Mouse (Mus musculus): ENCODE data around the gene Ccdc65. TPM values are rescaled to one million over a fixed set of nuclear protein-coding genes. Genes with fewer than 3 reads are reported as not detected.
"Not testable (repeated sequence)": the region's sequence is repeated elsewhere in the genome, so short reads cannot be mapped to it uniquely, and the experiment has no call there.

Gene Ccdc65
- polyA plus RNA-seq, 1 experiment from 2014 or later, result 3.2 TPM

DNA sequence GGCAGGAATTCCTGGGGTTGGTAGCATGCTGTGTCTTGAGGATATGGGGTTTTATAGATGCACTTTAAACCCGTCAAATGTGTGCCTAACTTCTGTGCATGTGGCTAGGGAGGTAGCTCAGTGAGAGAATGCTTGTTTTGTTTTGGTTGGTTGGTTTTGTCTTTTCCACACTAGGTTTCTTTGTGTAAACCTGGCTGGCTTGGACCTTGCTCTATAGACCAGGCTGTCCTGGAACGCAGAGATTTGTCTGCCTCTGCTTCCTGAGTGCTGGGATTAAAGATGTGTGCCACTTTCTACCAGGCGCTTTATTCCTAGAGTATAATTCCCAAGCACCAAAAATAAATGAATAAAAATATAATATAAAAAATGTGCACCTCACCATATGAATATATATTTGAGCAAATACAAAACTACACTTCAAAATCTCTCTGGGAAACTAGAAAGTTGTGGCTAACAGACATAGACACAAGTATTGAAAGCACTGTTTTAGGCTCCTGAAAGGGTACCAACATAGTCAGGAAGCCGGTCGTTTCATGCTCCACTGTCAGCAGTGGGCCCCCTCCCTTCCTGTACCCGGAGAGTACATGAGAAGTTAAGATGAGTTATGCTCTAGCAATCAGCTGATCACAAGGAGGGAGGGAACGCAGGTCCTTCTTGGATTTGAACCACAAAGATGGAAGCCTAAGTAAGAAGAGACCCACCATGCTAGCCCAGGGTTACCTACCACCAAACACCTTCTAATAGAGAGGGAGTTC, 22.0 kb downstream of the Ccdc65 start:
- no peak for ATAC-seq
- peaks cover 45% of the 10 kb centered on the region for H3K27me3 ChIP-seq
- H3K9me3 ChIP-seq, result no peaks in the 10 kb centered on the region
- H3K4me3 ChIP-seq (replicated peaks), result no peak overlapping the region
- H3K27ac ChIP-seq, result no peak overlapping the region
- no peak overlapping the region for H3K4me2 ChIP-seq (replicated peaks)
- peaks cover 19% of the 10 kb centered on the region for H3K4me1 ChIP-seq (replicated peaks)
- peaks cover 5% of the 10 kb centered on the region; the same call in 1 of the 2 replicates for H3K36me3 ChIP-seq
- WGBS, result 80% methylated on average over 7 of the region's 7 CpGs
- no peak overlapping the region for H3K9ac ChIP-seq (replicated peaks)

DNA sequence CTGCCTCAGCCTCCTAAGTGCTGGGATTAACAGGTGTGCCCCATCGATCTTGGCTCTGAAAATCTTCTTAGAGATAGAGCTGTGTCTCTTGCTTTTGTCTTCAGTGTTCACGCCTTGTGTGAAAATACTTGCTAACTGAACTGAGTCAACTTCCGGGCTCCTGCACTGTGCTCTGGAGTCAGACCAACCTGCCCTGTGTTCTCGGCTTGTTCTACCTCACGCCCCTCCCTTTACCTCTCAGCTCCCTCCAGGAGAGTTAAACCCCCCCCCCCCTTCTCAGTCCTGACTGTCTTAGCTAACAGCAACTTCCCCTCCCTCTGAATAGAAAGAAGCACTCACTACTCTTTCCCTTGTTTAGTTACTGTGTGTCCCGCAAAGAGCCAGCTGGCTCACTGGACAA, 22.8 kb downstream of the Ccdc65 start:
- no peak overlapping the region for H3K27ac ChIP-seq
- peaks cover 11% of the 10 kb centered on the region for H3K36me3 ChIP-seq
- 83% methylated on average over 6 of the region's 6 CpGs for WGBS
- H3K4me2 ChIP-seq (replicated peaks), result no peak overlapping the region
- peaks cover 19% of the 10 kb centered on the region for H3K4me1 ChIP-seq (replicated peaks)
- H3K9me3 ChIP-seq, result no peaks in the 10 kb centered on the region
- H3K4me3 ChIP-seq (replicated peaks), result no peak overlapping the region
- peaks cover 40% of the 10 kb centered on the region for H3K27me3 ChIP-seq
- no peak overlapping the region for H3K9ac ChIP-seq (replicated peaks)
- ATAC-seq, result no peak

DNA sequence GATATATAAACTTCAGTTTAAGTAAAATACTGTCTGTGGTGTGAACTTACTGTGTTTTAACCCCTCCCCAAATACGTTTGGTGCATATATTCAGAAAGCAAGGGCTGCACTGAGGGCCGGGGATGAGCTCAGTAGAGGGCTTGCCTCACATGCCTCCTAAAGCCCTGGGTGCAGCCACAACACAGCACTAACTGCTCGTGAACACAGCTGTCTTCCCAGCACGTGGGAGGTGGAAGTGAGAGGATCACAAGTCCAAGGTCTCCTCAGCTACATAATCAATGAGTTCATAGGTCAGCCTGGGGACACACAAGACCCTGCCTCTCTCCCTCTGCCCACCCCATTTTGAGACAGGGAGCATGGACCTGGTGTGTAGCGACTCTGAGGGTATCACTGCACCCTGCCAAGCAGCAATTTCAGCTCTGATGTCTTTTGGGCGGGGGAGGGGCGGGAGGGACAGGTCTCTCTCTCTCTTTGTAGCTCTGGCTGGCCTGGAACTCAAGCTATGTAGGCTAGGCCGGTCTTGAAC, 24.1 kb downstream of the Ccdc65 start:
- no peaks in the 10 kb centered on the region for H3K9me3 ChIP-seq
- H3K4me1 ChIP-seq (replicated peaks), result peaks cover 14% of the 10 kb centered on the region
- H3K36me3 ChIP-seq, result peaks cover 24% of the 10 kb centered on the region
- H3K27ac ChIP-seq, result no peak overlapping the region
- ATAC-seq, result no peak
- H3K4me3 ChIP-seq (replicated peaks), result no peak overlapping the region
- no peak overlapping the region for H3K4me2 ChIP-seq (replicated peaks)
- H3K27me3 ChIP-seq, result peaks cover 28% of the 10 kb centered on the region
- 74% methylated on average over 8 of the region's 8 CpGs for WGBS
- no peak overlapping the region for H3K9ac ChIP-seq (replicated peaks)

DNA sequence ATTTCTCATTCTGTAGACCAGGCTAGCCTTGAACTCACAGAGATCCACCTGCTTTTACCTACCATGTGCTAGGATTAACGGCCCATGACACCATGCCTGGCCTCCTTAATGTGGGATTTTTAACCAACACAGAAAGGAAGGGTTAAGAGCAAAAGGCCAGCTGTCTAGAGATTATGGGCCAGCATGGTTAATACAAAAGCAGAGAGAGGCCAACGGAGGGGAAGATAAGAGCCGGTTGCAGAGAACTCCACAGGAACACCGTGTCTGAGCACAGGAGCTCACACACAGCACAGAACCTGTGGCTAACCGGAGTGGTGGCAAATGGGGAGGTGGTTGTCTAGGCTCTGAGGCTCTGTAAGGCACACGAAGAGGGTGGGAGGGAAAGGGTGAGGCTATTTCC, 25.4 kb downstream of the Ccdc65 start:
- no peak overlapping the region for H3K4me2 ChIP-seq (replicated peaks)
- peaks cover under 1% of the 10 kb centered on the region; the same call in 1 of the 2 replicates for H3K4me1 ChIP-seq (replicated peaks)
- H3K4me3 ChIP-seq (replicated peaks), result no peak overlapping the region
- no peaks in the 10 kb centered on the region for H3K9me3 ChIP-seq
- ATAC-seq, result no peak
- H3K9ac ChIP-seq (replicated peaks), result no peak overlapping the region
- peaks cover 35% of the 10 kb centered on the region for H3K36me3 ChIP-seq
- no peak overlapping the region for H3K27ac ChIP-seq
- WGBS, result 68% methylated on average over 6 of the region's 6 CpGs
- peaks cover 17% of the 10 kb centered on the region; the same call in 1 of the 2 replicates for H3K27me3 ChIP-seq

DNA sequence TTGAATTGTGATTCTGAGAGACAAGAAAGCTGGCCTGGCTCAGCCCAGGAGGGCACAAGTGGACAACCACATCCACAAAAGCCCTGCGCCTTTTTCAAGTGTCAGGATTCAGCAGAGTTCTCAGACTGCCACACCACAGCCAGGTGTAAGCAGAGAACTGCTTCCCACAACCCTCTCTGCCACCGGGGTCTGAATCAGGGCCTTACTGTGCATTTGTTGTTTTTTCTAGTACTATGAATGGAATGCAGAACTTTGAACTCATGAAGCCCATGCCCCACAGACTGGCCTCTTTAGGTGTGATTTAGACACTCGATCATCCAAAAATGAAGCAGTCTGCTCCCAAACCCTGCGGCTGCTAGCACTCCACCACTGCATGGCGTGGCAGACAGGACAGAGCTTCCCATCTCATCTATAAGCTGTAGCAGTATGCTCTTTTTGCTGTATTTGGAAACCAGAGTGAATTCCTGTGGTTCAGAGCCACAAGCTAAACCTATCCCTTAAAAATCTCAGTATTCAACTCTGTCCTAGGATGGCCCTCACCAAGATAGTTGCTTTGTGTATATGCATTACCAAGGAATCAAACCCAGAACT, 26.1 kb downstream of the Ccdc65 start:
- Histone ChIP-seq H3K4me3 (replicated peaks) (no peak overlapping the region), H3K27ac (no peak overlapping the region), H3K9me3 (no peaks in the 10 kb centered on the region), H3K36me3 (peaks cover 42% of the 10 kb centered on the region), H3K4me2 (replicated peaks) (no peak overlapping the region), H3K27me3 (peaks cover 11% of the 10 kb centered on the region; the same call in 1 of the 2 replicates), H3K4me1 (replicated peaks) (no peaks in the 10 kb centered on the region), H3K9ac (replicated peaks) (no peak overlapping the region)
- ATAC-seq, result no peak
- 91% methylated on average over 5 of the region's 5 CpGs for WGBS

DNA sequence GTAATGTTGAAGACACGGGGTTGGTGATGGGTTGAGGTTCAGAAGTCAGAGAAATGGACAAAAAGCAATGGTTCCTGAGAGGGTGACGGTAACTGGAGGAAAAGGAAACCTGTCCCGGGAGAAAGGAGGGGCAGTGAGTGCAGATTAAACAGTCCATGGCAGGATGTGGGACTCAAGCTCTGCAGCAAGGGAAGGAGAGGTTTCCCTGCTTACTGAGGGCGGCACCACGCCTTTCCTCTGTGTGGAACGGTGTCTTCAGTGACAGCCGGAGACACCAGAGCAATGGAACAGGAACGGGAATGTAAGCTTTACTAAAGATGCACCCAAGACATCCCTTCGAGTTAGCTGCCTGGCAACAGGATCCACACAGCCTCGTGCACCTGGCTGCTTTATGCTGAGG, 28.5 kb downstream of the Ccdc65 start:
- peaks cover 66% of the 10 kb centered on the region for H3K36me3 ChIP-seq
- 92% methylated on average over 10 of the region's 10 CpGs for WGBS
- no peaks in the 10 kb centered on the region for H3K9me3 ChIP-seq

DNA sequence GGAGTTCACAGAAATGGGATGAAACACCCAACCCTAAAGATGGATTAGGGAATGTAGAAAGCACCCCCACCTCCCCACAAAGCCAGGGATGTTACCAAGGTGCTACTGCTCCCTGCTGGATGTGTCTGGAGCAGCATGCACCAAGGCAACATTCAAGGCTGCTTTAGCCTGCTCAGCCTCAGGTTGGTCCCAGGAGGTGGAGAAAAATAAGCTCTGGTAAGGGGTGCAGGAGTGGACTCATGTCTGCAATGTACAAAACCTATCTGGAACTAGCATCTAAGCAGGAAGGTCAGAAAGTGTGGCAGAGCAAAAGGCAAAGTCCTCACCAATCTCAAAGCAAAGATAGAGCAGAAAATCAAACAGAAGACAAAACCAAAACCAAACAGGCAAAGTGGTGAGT, 29.9 kb downstream of the Ccdc65 start:
- no peak for ATAC-seq
- no peak overlapping the region for H3K9ac ChIP-seq (replicated peaks)
- H3K9me3 ChIP-seq, result no peaks in the 10 kb centered on the region
- no peaks in the 10 kb centered on the region for H3K27me3 ChIP-seq
- no peak overlapping the region for H3K4me3 ChIP-seq (replicated peaks)
- H3K4me1 ChIP-seq (replicated peaks), result no peaks in the 10 kb centered on the region
- H3K4me2 ChIP-seq (replicated peaks), result no peak overlapping the region
- H3K36me3 ChIP-seq, result peaks cover 77% of the 10 kb centered on the region
- no peak overlapping the region for H3K27ac ChIP-seq

More for the DNA sequence above, 28.5 kb downstream of the Ccdc65 start:
- H3K4me2 ChIP-seq (replicated peaks), result no peak overlapping the region
- ATAC-seq, result no peak
- H3K4me3 ChIP-seq (replicated peaks), result no peak overlapping the region
- no peak overlapping the region for H3K9ac ChIP-seq (replicated peaks)
- no peaks in the 10 kb centered on the region for H3K27me3 ChIP-seq
- H3K27ac ChIP-seq, result no peak overlapping the region
- H3K4me1 ChIP-seq (replicated peaks), result no peaks in the 10 kb centered on the region

DNA sequence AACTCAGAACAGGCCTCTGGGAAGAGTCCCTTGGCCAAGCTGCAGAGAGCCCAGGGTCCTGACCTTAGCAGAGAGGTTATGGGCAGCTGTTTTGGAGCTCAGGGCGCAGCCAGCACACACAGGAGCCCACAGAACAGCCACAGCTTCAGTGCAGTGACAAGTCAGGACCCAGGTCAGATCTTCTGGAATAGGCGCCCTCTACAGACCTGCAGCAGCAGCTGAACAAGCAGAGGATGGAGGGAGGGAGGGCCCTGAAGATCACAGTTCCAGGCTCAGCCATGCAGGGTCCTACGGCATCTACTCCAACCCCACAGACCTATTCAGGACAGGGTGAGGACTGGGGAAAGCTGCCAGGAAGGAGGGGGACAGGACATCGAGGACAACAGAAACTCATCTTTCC, 30.8 kb downstream of the Ccdc65 start:
- Histone ChIP-seq H3K9ac (replicated peaks) (no peak overlapping the region), H3K4me1 (replicated peaks) (no peaks in the 10 kb centered on the region), H3K27ac (no peak overlapping the region), H3K4me2 (replicated peaks) (no peak overlapping the region), H3K36me3 (peaks cover 79% of the 10 kb centered on the region), H3K4me3 (replicated peaks) (no peak overlapping the region), H3K9me3 (no peaks in the 10 kb centered on the region), H3K27me3 (no peaks in the 10 kb centered on the region)
- no peak for ATAC-seq
- 68% methylated on average over 4 of the region's 4 CpGs for WGBS

DNA sequence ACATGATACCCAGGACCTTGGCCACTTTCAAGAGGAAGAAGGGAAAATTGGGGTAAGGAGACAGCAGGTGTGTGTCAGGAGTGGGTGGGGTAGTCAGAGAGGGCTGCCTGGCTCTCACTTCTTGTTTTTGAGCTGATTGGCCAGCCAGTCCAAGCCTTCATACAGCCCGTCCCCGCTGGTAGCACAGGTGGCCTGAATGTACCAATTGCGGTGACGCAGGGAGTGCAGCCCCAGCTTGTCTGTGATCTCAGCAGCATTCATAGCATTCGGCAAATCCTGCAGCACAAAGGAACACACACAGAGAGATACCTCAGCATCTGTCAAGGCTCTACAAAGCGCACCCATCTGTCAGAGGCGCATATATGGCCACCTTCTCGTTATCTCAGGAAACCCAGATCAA, 32.2 kb downstream of the Ccdc65 start:
- Histone ChIP-seq H3K4me2 (replicated peaks) (no peak overlapping the region), H3K27ac (no peak overlapping the region), H3K4me1 (replicated peaks) (no peaks in the 10 kb centered on the region), H3K9me3 (no peaks in the 10 kb centered on the region), H3K9ac (replicated peaks) (no peak overlapping the region), H3K36me3 (peaks cover 71% of the 10 kb centered on the region), H3K4me3 (replicated peaks) (no peak overlapping the region), H3K27me3 (no peaks in the 10 kb centered on the region)
- WGBS, result 76% methylated on average over 8 of the region's 8 CpGs
- ATAC-seq, result no peak

DNA sequence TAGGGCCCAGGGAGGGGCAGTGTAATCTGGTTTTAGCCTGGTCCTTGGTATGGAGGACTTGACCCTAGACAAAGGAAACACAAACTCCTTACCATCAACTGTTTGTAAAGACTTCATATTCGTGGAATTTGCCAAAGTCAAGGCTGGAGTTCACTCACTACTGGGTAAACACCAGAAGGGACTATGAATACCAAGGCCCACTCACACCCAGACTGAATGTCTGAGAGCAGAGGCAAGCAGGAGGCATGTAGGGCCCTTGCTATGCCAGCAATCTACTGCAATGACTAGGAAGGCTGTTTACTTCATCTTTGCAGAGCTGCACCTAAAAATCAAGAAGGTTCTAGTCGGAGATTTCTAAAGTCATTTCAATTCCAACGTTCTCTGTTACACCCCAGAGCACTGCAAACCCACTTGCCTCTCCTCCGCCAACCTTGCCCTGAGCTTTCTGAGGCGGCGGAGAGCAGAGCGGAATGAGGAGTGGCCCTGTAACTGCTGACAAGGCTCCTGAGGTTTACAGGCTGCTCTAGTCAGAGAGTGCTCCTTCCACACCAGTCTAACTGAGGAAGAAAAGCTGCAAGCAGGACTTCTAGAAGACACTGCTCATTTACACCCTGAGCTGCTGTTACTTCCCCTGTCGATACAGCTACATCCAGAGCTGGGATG, 34.9 kb downstream of the Ccdc65 start:
- Histone ChIP-seq H3K27me3 (no peaks in the 10 kb centered on the region), H3K4me2 (replicated peaks) (no peak overlapping the region), H3K4me1 (replicated peaks) (no peaks in the 10 kb centered on the region), H3K4me3 (replicated peaks) (no peak overlapping the region), H3K9me3 (no peaks in the 10 kb centered on the region), H3K27ac (no peak overlapping the region), H3K9ac (replicated peaks) (no peak overlapping the region), H3K36me3 (peaks cover 46% of the 10 kb centered on the region)
- 87% methylated on average over 8 of the region's 8 CpGs for WGBS
- no peak for ATAC-seq

DNA sequence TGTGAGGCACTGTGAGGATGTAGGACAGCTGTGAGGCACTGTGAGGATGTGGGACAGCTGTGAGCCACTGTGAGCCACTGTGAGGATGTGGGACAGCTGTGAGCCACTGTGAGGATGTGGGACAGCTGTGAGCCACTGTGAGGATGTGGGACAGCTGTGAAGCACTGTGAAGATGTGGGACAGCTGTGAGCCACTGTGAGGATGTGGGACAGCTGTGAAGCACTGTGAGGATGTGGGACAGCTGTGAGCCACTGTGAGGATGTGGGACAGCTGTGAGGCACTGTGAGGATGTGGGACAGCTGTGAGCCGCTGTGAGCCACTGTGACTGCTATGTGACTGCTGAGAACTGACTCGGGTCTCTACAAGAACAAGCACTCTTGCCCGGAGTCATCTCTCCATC, 35.9 kb downstream of the Ccdc65 start:
- WGBS, result 91% methylated on average over 3 of the region's 3 CpGs
- H3K36me3 ChIP-seq, result peaks cover 39% of the 10 kb centered on the region

DNA sequence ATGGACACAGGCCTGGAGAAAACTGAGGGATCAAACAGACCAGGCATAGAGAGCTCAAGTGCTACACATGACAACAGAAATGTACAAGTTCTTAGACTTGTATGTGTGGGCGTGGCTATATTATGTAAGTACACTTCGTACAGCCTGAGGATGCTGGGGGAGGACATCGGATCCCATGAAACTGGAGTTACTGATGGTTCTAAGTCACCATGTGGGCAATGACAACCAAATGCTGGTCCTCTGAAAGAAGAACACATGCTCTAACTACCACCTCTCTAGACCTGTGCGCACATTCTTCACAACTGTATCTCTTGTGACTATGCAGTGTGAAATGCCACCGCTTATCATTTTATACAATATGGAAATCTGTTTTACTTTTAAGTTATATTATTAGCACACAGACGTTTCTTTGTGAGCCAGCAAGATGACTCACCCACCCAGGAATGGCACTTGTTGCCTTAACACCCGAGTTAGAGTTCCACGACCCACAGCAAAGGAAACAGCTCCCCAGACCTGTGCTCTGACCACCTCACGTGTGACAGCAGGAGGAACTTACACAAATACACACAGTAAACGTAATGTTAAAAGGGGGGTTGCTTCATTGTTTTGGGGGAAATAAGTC, 38.4 kb downstream of the Ccdc65 start:
- no peak overlapping the region for H3K9ac ChIP-seq (replicated peaks)
- H3K9me3 ChIP-seq, result no peaks in the 10 kb centered on the region
- H3K36me3 ChIP-seq, result peaks cover 13% of the 10 kb centered on the region
- ATAC-seq, result no peak
- no peak overlapping the region for H3K4me2 ChIP-seq (replicated peaks)
- H3K4me3 ChIP-seq (replicated peaks), result no peak overlapping the region
- WGBS, result 93% methylated on average over 10 of the region's 10 CpGs
- H3K27ac ChIP-seq, result no peak overlapping the region
- H3K4me1 ChIP-seq (replicated peaks), result no peaks in the 10 kb centered on the region
- H3K27me3 ChIP-seq, result no peaks in the 10 kb centered on the region

More for the DNA sequence above, 35.9 kb downstream of the Ccdc65 start:
- not testable (repeated sequence) for H3K4me1 ChIP-seq (replicated peaks); H3K27me3 ChIP-seq; H3K4me2 ChIP-seq (replicated peaks); H3K9me3 ChIP-seq; H3K27ac ChIP-seq; H3K9ac ChIP-seq (replicated peaks); ATAC-seq; H3K4me3 ChIP-seq (replicated peaks)

Measured in midbrain, embryonic 13.5 days (tissue).